Mouse (Mus musculus) layer of hippocampus, adult 6 months (tissue): ENCODE measurements around the gene Itih1. TPM values are rescaled to one million over a fixed set of nuclear protein-coding genes. Genes with fewer than 3 reads are reported as not detected.

ENCODE experiments used
- long read RNA-seq, 2 experiments: library from polyadenylated mRNA; unstranded; transcript quantifications; one replicate each; pipeline ENCODE4 v2.0.0; 2019 to 2020
- polyA plus RNA-seq: library from polyadenylated mRNA; unstranded; fragments of <200 nt; fragmentation: Nextera tagmentation; gene quantifications from 2 replicates; pipeline ENCODE4 v1.2.3, GENCODE M21; 2021

Gene Itih1
- polyA plus RNA-seq: not detected in 2 replicates
- long read RNA-seq, experiment 1: 0 reads
- long read RNA-seq, experiment 2: 0 reads

GRCm38 (mm10) chr14:30943038-30943437, at the start of gene Itih1:
Gene Itih1, minus strand, starts transcription at chr14:30943289.

GRCm38 (mm10) chr14:30951154-30951825, 8.2 kb upstream of the Itih1 start, which contains the start of gene Nek4:
Gene Nek4, plus strand, starts transcription at chr14:30951377.

GRCm38 (mm10) chr14:30923375-30924105, 19.5 kb downstream of the Itih1 start, which contains the start of gene Itih3:
Gene Itih3, minus strand, starts transcription at chr14:30923760.

GRCm38 (mm10) chr14:30886204-30886603, 56.9 kb downstream of the Itih1 start, which contains the start of gene Itih4:
Gene Itih4, plus strand, starts transcription at chr14:30886476.

Other genes with a start within 250 kb of the Itih1 start
- 5.9 and 7.1 TPM in 2 replicates for gene Sfmbt1, start 228.4 kb downstream of the Itih1 start, polyA plus RNA-seq
- gene Tmem110, start 117.7 kb downstream of the Itih1 start, polyA plus RNA-seq: 5.5 and 5.9 TPM in 2 replicates
- gene Mustn1, start 64.1 kb downstream of the Itih1 start, polyA plus RNA-seq: 1.2 and 1.3 TPM in 2 replicates
- gene Itih4, start 56.8 kb downstream of the Itih1 start, polyA plus RNA-seq: not detected in 2 replicates
- 15.1 and 21.6 TPM in 2 replicates for gene Itih3, start 19.5 kb downstream of the Itih1 start, polyA plus RNA-seq
- gene Nek4, start 8.1 kb upstream of the Itih1 start, polyA plus RNA-seq: 6.8 and 8.2 TPM in 2 replicates
- gene Glt8d1, start 58.1 kb upstream of the Itih1 start, polyA plus RNA-seq: 14.6 and 14.9 TPM in 2 replicates
- 565 and 597 TPM in 2 replicates for gene Spcs1, start 58.4 kb upstream of the Itih1 start, polyA plus RNA-seq
- 7.9 and 9.7 TPM in 2 replicates for gene Pbrm1, start 75.8 kb upstream of the Itih1 start, polyA plus RNA-seq
- gene Gnl3, start 75.9 kb upstream of the Itih1 start, polyA plus RNA-seq: 14.9 TPM in 2 replicates
- 136 and 163 TPM in 2 replicates for gene Smim4, start 185.7 kb upstream of the Itih1 start, polyA plus RNA-seq
- 23.3 and 23.4 TPM in 2 replicates for gene Nt5dc2, start 187.8 kb upstream of the Itih1 start, polyA plus RNA-seq
- 6.7 and 8.1 TPM in 2 replicates for gene Stab1, start 225.4 kb upstream of the Itih1 start, polyA plus RNA-seq